Mouse (Mus musculus) midbrain, embryonic 16.5 days (tissue): Measurements from ENCODE around the gene Crtac1. TPM values are rescaled to one million over a fixed set of nuclear protein-coding genes. Genes with fewer than 3 reads are reported as not detected.
A peak's percentile ranks its signal among the peaks of the same experiment; 100 is the strongest.

ENCODE experiments used
- ATAC-seq: fragments of 200-750 bp; cut with Nextera tagmentation; 2 replicates; pipeline ENCODE4 v1.8.0; 2017; ENCODE audit warnings: moderate TSS enrichment
- H3K27ac ChIP-seq: fragments of 300-500 bp; sonication (generic); 2 replicates; pipeline ENCODE4 v1.5.1; 2014; ENCODE audit warnings: mild to moderate bottlenecking, low read length, mixed read lengths
- H3K27me3 ChIP-seq: fragments of 300-500 bp; sonication (generic); 2 replicates; pipeline ENCODE4 v1.6.1; 2014; ENCODE audit warnings: low read depth, low read length, mixed read lengths; ENCODE audit not compliant: control insufficient read depth, insufficient read depth
- H3K36me3 ChIP-seq: fragments of 300-500 bp; sonication (generic); 2 replicates; pipeline ENCODE4 v1.6.1; 2014; ENCODE audit warnings: mild to moderate bottlenecking, low read length, moderate library complexity, mixed read lengths; ENCODE audit not compliant: control insufficient read depth, insufficient read depth
- H3K4me1 ChIP-seq: fragments of 300-500 bp; sonication (generic); 2 replicates; pipeline ENCODE4 v1.6.1; 2014; ENCODE audit warnings: mild to moderate bottlenecking, low read length, mixed read lengths; ENCODE audit not compliant: control insufficient read depth, insufficient read depth
- H3K4me2 ChIP-seq: fragments of 300-500 bp; sonication (generic); 2 replicates; pipeline ENCODE4 v1.6.1; 2014; ENCODE audit warnings: mild to moderate bottlenecking, low read length, mixed read lengths
- H3K4me3 ChIP-seq: fragments of 300-500 bp; sonication (generic); 2 replicates; pipeline ENCODE4 v1.5.1; 2014; ENCODE audit warnings: low read depth, mild to moderate bottlenecking, low read length, moderate library complexity, mixed read lengths
- H3K9ac ChIP-seq: fragments of 300-500 bp; sonication (generic); 2 replicates; pipeline ENCODE4 v1.6.1; 2014; ENCODE audit warnings: low read depth, low read length, mixed read lengths
- H3K9me3 ChIP-seq: fragments of 300-500 bp; sonication (generic); replicated peaks from 2 replicates; pipeline ENCODE4 v1.6.1; 2014; ENCODE audit warnings: mild to moderate bottlenecking, low read length, mixed read lengths; ENCODE audit not compliant: control insufficient read depth, poor library complexity, severe bottlenecking
- WGBS: fragments of 180-500 bp; shearing (Covaris S2); extraction: QIAGEN DNeasy Blood & Tissue Kit; methylation state at CpG from one replicate; pipeline ENCODE4 v1.1.7; 2014; 5-methylcytosine and 5-hydroxymethylcytosine counted together
- polyA plus RNA-seq: library from polyadenylated mRNA; unstranded; fragments of >200 nt; fragmentation: Nextera tagmentation; extraction: Ambion mirVana; gene quantifications from 2 replicates; pipeline ENCODE4 v1.2.1, GENCODE M21; 2015

Crtac1 gene
- polyA plus RNA-seq, 1 experiment from 2014 or later: 34.0 TPM

DNA sequence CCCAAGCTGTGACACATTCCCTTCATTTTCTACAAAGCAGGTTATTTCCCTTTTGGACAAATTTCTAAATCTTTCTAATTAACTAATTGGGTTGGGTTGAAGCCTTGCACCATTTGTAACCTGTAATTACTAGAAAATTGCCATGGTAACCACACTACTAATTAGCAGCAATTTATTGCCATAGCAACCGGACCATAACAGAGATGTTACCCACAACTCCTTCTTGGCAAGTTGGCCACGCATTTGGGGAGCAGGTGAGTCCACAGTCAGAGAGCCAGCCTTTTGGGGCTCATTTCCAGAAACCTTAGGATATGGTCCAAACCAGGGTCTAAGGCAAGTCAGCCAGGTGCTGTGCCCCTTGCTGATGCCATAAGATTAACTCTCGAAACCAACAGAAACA lies 119.4 kb downstream of the Crtac1 start:
- Histone ChIP-seq H3K9me3 (no peaks in the 10 kb centered on the region), H3K4me3 (no peak overlapping the region), H3K4me2 (no peak overlapping the region), H3K9ac (no peak overlapping the region), H3K36me3 (no peaks in the 10 kb centered on the region), H3K27me3 (no peaks in the 10 kb centered on the region; the same call in 1 of the 2 replicates), H3K4me1 (peaks cover 12% of the 10 kb centered on the region), H3K27ac (no peak overlapping the region)
- no peak for ATAC-seq
- 74% methylated on average over 3 of the region's 3 CpGs for WGBS

GRCm38 (mm10) chr19:42311332-42311731 lies 120.3 kb downstream of the Crtac1 start:
- Histone ChIP-seq H3K4me1 (peaks cover 10% of the 10 kb centered on the region; the same call in 1 of the 2 replicates), H3K9ac (no peak overlapping the region), H3K36me3 (no peaks in the 10 kb centered on the region), H3K9me3 (no peaks in the 10 kb centered on the region), H3K27ac (no peak overlapping the region), H3K4me2 (no peak overlapping the region), H3K27me3 (no peaks in the 10 kb centered on the region; the same call in 1 of the 2 replicates), H3K4me3 (no peak overlapping the region)
- WGBS: 47% methylated on average over 2 of the region's 2 CpGs
- ATAC-seq: no peak

DNA sequence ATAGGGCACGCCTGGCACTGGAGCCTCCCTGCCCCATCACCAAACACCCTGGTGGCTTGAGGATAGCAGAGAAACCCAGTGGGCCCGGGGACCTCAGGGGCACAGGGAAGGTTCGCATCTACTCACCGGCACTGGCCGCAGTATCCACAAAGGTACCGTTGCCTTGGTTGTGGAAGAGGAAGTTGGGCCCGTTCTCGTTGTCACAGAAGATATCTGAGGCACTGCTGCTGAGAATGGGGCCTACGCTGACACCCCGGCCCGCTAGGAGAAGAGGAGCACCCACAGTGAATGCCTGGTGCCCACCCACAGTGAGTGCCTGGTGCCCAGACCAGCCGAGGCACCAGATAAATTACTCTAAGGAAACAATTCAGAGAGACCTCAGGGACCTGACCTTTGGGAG lies 122.7 kb downstream of the Crtac1 start:
- no peak for ATAC-seq
- 88% methylated on average over 12 of the region's 12 CpGs for WGBS
- Histone ChIP-seq H3K4me2 (no peak overlapping the region), H3K4me3 (no peak overlapping the region), H3K9me3 (no peaks in the 10 kb centered on the region), H3K4me1 (peaks cover 7% of the 10 kb centered on the region; the same call in 1 of the 2 replicates), H3K9ac (no peak overlapping the region), H3K27ac (no peak overlapping the region), H3K27me3 (no peaks in the 10 kb centered on the region; the same call in 1 of the 2 replicates), H3K36me3 (no peaks in the 10 kb centered on the region)

GRCm38 (mm10) chr19:42307019-42307418 lies 124.6 kb downstream of the Crtac1 start:
- no peak overlapping the region for H3K4me2 ChIP-seq
- ATAC-seq: no peak
- H3K9me3 ChIP-seq: no peaks in the 10 kb centered on the region
- WGBS: 16% methylated on average over 8 of the region's 8 CpGs
- H3K36me3 ChIP-seq: no peaks in the 10 kb centered on the region
- H3K4me1 ChIP-seq: peaks cover 9% of the 10 kb centered on the region; the same call in 1 of the 2 replicates
- no peak overlapping the region for H3K27ac ChIP-seq
- H3K4me3 ChIP-seq: no peak overlapping the region
- no peaks in the 10 kb centered on the region; the same call in 1 of the 2 replicates for H3K27me3 ChIP-seq
- H3K9ac ChIP-seq: no peak overlapping the region

- H3K27me3 ChIP-seq: no peaks in the 10 kb centered on the region; the same call in 1 of the 2 replicates
- H3K4me2 ChIP-seq: no peak overlapping the region
- no peak overlapping the region for H3K4me3 ChIP-seq
- ATAC-seq: no peak
- H3K9ac ChIP-seq: no peak overlapping the region
- H3K4me1 ChIP-seq: peaks cover 9% of the 10 kb centered on the region; the same call in 1 of the 2 replicates
- WGBS: 63% methylated on average over 7 of the region's 7 CpGs
- H3K9me3 ChIP-seq: no peaks in the 10 kb centered on the region
- no peaks in the 10 kb centered on the region for H3K36me3 ChIP-seq
- no peak overlapping the region for H3K27ac ChIP-seq
Measured at GRCm38 (mm10) chr19:42306202-42306601, 125.4 kb downstream of the Crtac1 start.

- Histone ChIP-seq H3K4me3 (no peak overlapping the region), H3K27me3 (no peaks in the 10 kb centered on the region; the same call in 1 of the 2 replicates), H3K9ac (no peak overlapping the region), H3K36me3 (no peaks in the 10 kb centered on the region), H3K4me2 (no peak overlapping the region), H3K27ac (no peak overlapping the region), H3K9me3 (no peaks in the 10 kb centered on the region), H3K4me1 (peaks cover 9% of the 10 kb centered on the region; the same call in 1 of the 2 replicates)
- WGBS: 71% methylated on average over 8 of the region's 8 CpGs
- ATAC-seq: no peak
Measured at GRCm38 (mm10) chr19:42305746-42306145, 125.8 kb downstream of the Crtac1 start.

- 86% methylated on average over 13 of the region's 13 CpGs for WGBS
- no peak overlapping the region for H3K27ac ChIP-seq
- H3K9ac ChIP-seq: no peak overlapping the region
- H3K4me3 ChIP-seq: no peak overlapping the region
- H3K36me3 ChIP-seq: no peaks in the 10 kb centered on the region
- H3K27me3 ChIP-seq: no peaks in the 10 kb centered on the region
- peaks cover 9% of the 10 kb centered on the region; the same call in 1 of the 2 replicates for H3K4me1 ChIP-seq
- no peak for ATAC-seq
- no peaks in the 10 kb centered on the region for H3K9me3 ChIP-seq
- no peak overlapping the region for H3K4me2 ChIP-seq
Measured at GRCm38 (mm10) chr19:42304506-42304905, 127.1 kb downstream of the Crtac1 start.

- no peaks in the 10 kb centered on the region for H3K9me3 ChIP-seq
- no peaks in the 10 kb centered on the region for H3K36me3 ChIP-seq
- H3K9ac ChIP-seq: peak overlapping the region; percentile 10; the same call in 1 of the 2 replicates
- peaks cover 9% of the 10 kb centered on the region; the same call in 1 of the 2 replicates for H3K4me1 ChIP-seq
- no peak overlapping the region for H3K4me3 ChIP-seq
- no peak overlapping the region for H3K4me2 ChIP-seq
- WGBS: 31% methylated on average over 12 of the region's 12 CpGs
- H3K27ac ChIP-seq: no peak overlapping the region
- H3K27me3 ChIP-seq: no peaks in the 10 kb centered on the region
- 0 out of 2 replicates have a peak, but pooled peaks have one; percentile 21 for ATAC-seq
Measured at GRCm38 (mm10) chr19:42303210-42303813, 128.3 kb downstream of the Crtac1 start.

DNA sequence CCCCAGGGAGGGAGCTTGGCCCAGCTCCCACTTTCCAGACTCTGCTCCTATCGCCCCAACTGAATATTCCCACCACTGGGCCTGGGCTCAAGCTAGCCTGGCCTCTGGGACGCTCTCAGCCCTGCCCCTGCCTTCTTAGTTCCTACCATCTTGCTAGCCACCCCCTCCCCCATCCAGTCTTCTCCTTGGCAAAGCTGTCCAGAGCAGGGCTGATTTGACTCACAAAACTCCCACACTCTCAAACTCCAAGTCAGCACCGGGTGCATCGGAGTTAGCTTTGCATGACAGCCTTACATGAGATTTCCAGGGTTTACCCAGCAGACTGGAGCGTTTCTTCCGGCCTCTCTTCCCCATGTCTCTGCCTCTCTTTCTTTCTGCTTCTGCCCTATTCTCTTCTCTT lies 138.4 kb downstream of the Crtac1 start:
- Histone ChIP-seq H3K27me3 (no peaks in the 10 kb centered on the region), H3K4me1 (peaks cover 10% of the 10 kb centered on the region; the same call in 1 of the 2 replicates), H3K4me2 (no peak overlapping the region), H3K9ac (no peak overlapping the region), H3K4me3 (no peak overlapping the region), H3K36me3 (no peaks in the 10 kb centered on the region), H3K9me3 (no peaks in the 10 kb centered on the region), H3K27ac (no peak overlapping the region)
- WGBS: 67% methylated on average over 6 of the region's 6 CpGs
- 0 out of 2 replicates have a peak, but pooled peaks have one; percentile 40 for ATAC-seq
